ENCODE assay signal across 24 mouse cellular contexts in the genomic region with DNA sequence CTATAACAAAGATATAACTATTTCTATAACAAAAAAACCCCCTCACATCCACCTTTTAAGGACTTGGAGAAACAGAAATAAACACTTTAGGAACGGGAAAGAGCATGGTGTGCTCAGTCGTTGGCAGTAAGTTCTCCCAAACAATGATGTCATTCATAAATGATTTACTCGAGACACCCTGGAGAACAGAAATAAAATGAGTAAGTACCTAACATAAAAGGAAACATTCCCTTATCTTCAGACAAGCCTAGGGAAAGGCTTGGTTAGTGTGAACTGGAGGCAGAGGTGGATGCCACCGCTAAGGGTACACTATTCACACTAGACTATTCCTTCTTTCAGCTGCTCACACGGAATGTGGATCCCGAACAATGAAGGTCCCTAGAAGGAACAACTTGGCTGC.
A peak's percentile ranks its signal among the peaks of the same experiment; 100 is the strongest.
DNase-seq lines count a peak whose midpoint lies in the region; ATAC-seq and TF ChIP-seq lines count a peak whose summit lies in the region.
"Had no signal": no experiment of that assay in that cellular context is flagged by ENCODE, and none has a peak within 500 bp of the region (broad histone marks: within the 10 kb centered on the region; RNA-seq: fewer than 3 reads in every experiment).

No protein-coding gene starts in this region.

- H3K4me2 ChIP-seq in liver, embryonic 11.5 days, result no peak overlapping the region
- no peak overlapping the region for H3K4me2 ChIP-seq in intestine, postnatal 0 days (replicated peaks; ENCODE audit: low read depth)
- H3K4me2 ChIP-seq in hindbrain, embryonic 14.5 days (replicated peaks), result no peak overlapping the region
- H3K4me2 ChIP-seq: embryonic facial prominence, embryonic 13.5 days; forebrain, embryonic 15.5 days; heart, embryonic 12.5 days; midbrain, embryonic 13.5 days; neural tube, embryonic 13.5 days had no signal

- no peaks in the 10 kb centered on the region for H3K79me2 ChIP-seq in liver, adult 2 months (ENCODE audit: control insufficient read depth, insufficient read depth, low read length)

- H3K4me3 ChIP-seq in heart, embryonic 10.5 days, result no peak overlapping the region
- no peak overlapping the region for H3K4me3 ChIP-seq in liver, adult 2 months (ENCODE audit: insufficient read depth, low read depth, low read length)
- no peak overlapping the region for H3K4me3 ChIP-seq in liver, embryonic 11.5 days (ENCODE audit: low read depth, low read length)
- H3K4me3 ChIP-seq in intestine, postnatal 0 days (ENCODE audit: low read depth, low read length), result no peak overlapping the region
- H3K4me3 ChIP-seq in hindbrain, embryonic 14.5 days (replicated peaks; ENCODE audit: low read length), result no peak overlapping the region
- H3K4me3 ChIP-seq: embryonic facial prominence, embryonic 13.5 days; forebrain, embryonic 10.5 days; forebrain, embryonic 15.5 days; heart, embryonic 12.5 days; hindbrain, embryonic 10.5 days; midbrain, embryonic 13.5 days; neural tube, embryonic 13.5 days had no signal

- CTCF ChIA-PET in Patski (lab: Charles Lee), result interaction anchor here (1.2 to 3.3 kb wide), 3 partner anchors 10 to 221 kb away, joined by 4 to 9 read pairs (median 6); no protein-coding TSS in a partner anchor

- no peak overlapping the region for H3K9ac ChIP-seq in liver, adult 2 months (ENCODE audit: low read depth, low read length)
- H3K9ac ChIP-seq in liver, embryonic 11.5 days (ENCODE audit: low read depth, low read length), result no peak overlapping the region
- no peak overlapping the region for H3K9ac ChIP-seq in intestine, postnatal 0 days (ENCODE audit: low read depth, low read length)
- no peak overlapping the region for H3K9ac ChIP-seq in hindbrain, embryonic 14.5 days
- H3K9ac ChIP-seq: embryonic facial prominence, embryonic 13.5 days; forebrain, embryonic 15.5 days; heart, embryonic 12.5 days; midbrain, embryonic 13.5 days; neural tube, embryonic 13.5 days had no signal

- H3K27me3 ChIP-seq in heart, embryonic 10.5 days (ENCODE audit: insufficient read depth, poor library complexity, severe bottlenecking), result no peaks in the 10 kb centered on the region
- H3K27me3 ChIP-seq in liver, adult 2 months (ENCODE audit: control insufficient read depth, insufficient read depth, low read length), result no peaks in the 10 kb centered on the region
- no peaks in the 10 kb centered on the region for H3K27me3 ChIP-seq in liver, embryonic 11.5 days (replicated peaks; ENCODE audit: control insufficient read depth, insufficient read depth, low read length)
- H3K27me3 ChIP-seq in Patski, result no peaks in the 10 kb centered on the region
- H3K27me3 ChIP-seq in intestine, postnatal 0 days (replicated peaks; ENCODE audit: control insufficient read depth, insufficient read depth, low read length), result no peaks in the 10 kb centered on the region
- H3K27me3 ChIP-seq in hindbrain, embryonic 14.5 days (ENCODE audit: control insufficient read depth, insufficient read depth, low read length), result no peaks in the 10 kb centered on the region
- H3K27me3 ChIP-seq: embryonic facial prominence, embryonic 13.5 days; forebrain, embryonic 15.5 days; heart, embryonic 12.5 days; midbrain, embryonic 13.5 days; neural tube, embryonic 13.5 days had no signal

- H3K9me3 ChIP-seq in heart, embryonic 10.5 days, result no peaks in the 10 kb centered on the region
- H3K9me3 ChIP-seq in liver, embryonic 11.5 days (ENCODE audit: control insufficient read depth, low read length), result no peaks in the 10 kb centered on the region
- no peaks in the 10 kb centered on the region for H3K9me3 ChIP-seq in intestine, postnatal 0 days (ENCODE audit: control insufficient read depth)
- H3K9me3 ChIP-seq in hindbrain, embryonic 14.5 days (ENCODE audit: control insufficient read depth, low read length), result no peaks in the 10 kb centered on the region
- H3K9me3 ChIP-seq: embryonic facial prominence, embryonic 13.5 days; forebrain, embryonic 10.5 days; forebrain, embryonic 15.5 days; hindbrain, embryonic 10.5 days; neural tube, embryonic 13.5 days had no signal

- H3K27ac ChIP-seq in heart, embryonic 10.5 days, result no peak overlapping the region
- no peak overlapping the region for H3K27ac ChIP-seq in liver, adult 2 months (replicated peaks; ENCODE audit: insufficient read depth, low read depth, low read length)
- H3K27ac ChIP-seq in liver, embryonic 11.5 days (ENCODE audit: low read depth, low read length), result no peak overlapping the region
- no peak overlapping the region for H3K27ac ChIP-seq in intestine, postnatal 0 days (ENCODE audit: low read depth, low read length)
- H3K27ac ChIP-seq in hindbrain, embryonic 14.5 days, result no peak overlapping the region
- H3K27ac ChIP-seq: embryonic facial prominence, embryonic 13.5 days; forebrain, embryonic 10.5 days; forebrain, embryonic 15.5 days; hindbrain, embryonic 10.5 days; hindbrain, postnatal 0 days; macrophage; midbrain, embryonic 13.5 days; neural tube, embryonic 13.5 days had no signal

- 74% methylated on average over 6 of the region's 6 CpGs for WGBS in heart, embryonic 10.5 days
- 52% methylated on average over 6 of the region's 6 CpGs for WGBS in liver, adult 2 months
- 71% methylated on average over 6 of the region's 6 CpGs for WGBS in liver, embryonic 11.5 days
- 16% methylated on average over 6 of the region's 6 CpGs for WGBS in intestine, postnatal 0 days
- WGBS in hindbrain, embryonic 14.5 days, result 71% methylated on average over 6 of the region's 6 CpGs

- H3K36me3 ChIP-seq in heart, embryonic 10.5 days, result no peaks in the 10 kb centered on the region
- no peaks in the 10 kb centered on the region for H3K36me3 ChIP-seq in liver, adult 2 months (ENCODE audit: control insufficient read depth, insufficient read depth, low read length)
- no peaks in the 10 kb centered on the region for H3K36me3 ChIP-seq in liver, embryonic 11.5 days (ENCODE audit: control insufficient read depth, insufficient read depth, low read length)
- H3K36me3 ChIP-seq in intestine, postnatal 0 days (ENCODE audit: control insufficient read depth, insufficient read depth), result no peaks in the 10 kb centered on the region
- H3K36me3 ChIP-seq in hindbrain, embryonic 14.5 days (replicated peaks; ENCODE audit: control insufficient read depth, insufficient read depth), result no peaks in the 10 kb centered on the region
- H3K36me3 ChIP-seq: embryonic facial prominence, embryonic 13.5 days; forebrain, embryonic 10.5 days; forebrain, embryonic 15.5 days; heart, embryonic 12.5 days; hindbrain, embryonic 10.5 days; midbrain, embryonic 13.5 days; neural tube, embryonic 13.5 days had no signal

- DNase-seq in heart, embryonic 10.5 days (ENCODE audit: low spot score), result peak; percentile 25
- DNase-seq in heart, postnatal 14 days, result no peak
- peak; percentile 43 for DNase-seq in liver, adult 2 months (ENCODE audit: extremely low read depth, low read depth, low spot score)
- no peak for DNase-seq in liver, embryonic 11.5 days (ENCODE audit: low spot score)
- no peak for DNase-seq in Patski (ENCODE audit: low read depth, low spot score)
- DNase-seq in B cell, adult 2 months, result no peak
- DNase-seq in hindbrain, embryonic 14.5 days (ENCODE audit: low spot score), result no peak
- DNase-seq: adrenal gland, postnatal 14 days; cerebellum, adult 11 months; cerebellum, adult 9-11 months; gastrocnemius, postnatal 25 days; heart, adult 18-20 months; liver; right cerebral cortex, postnatal 4 days had no signal

- in situ Hi-C loops in Patski (cut with MboI; ENCODE audit: low pct_unique_long_range_greater_than_20kb), result no loop called here

- TF ChIP-seq CTCF in liver, adult 2 months (IDR thresholded peaks at IDR 0.05; ENCODE audit: low read depth, low read length), result no peak
- TF ChIP-seq CTCF in Patski (IDR thresholded peaks at IDR 0.05), result no peak
- no peak for TF ChIP-seq CTCF in intestine, postnatal 0 days (IDR thresholded peaks at IDR 0.05; ENCODE audit: low read depth)

- H3K4me1 ChIP-seq in heart, embryonic 10.5 days, result no peaks in the 10 kb centered on the region
- H3K4me1 ChIP-seq in liver, adult 2 months (ENCODE audit: control insufficient read depth, insufficient read depth, low read length), result no peaks in the 10 kb centered on the region
- no peaks in the 10 kb centered on the region for H3K4me1 ChIP-seq in liver, embryonic 11.5 days (replicated peaks; ENCODE audit: control insufficient read depth, insufficient read depth, low read length)
- H3K4me1 ChIP-seq in intestine, postnatal 0 days (replicated peaks; ENCODE audit: control insufficient read depth, insufficient read depth, low read length), result no peaks in the 10 kb centered on the region
- no peaks in the 10 kb centered on the region for H3K4me1 ChIP-seq in hindbrain, embryonic 14.5 days (replicated peaks; ENCODE audit: control insufficient read depth, insufficient read depth, low read length)
- H3K4me1 ChIP-seq: embryonic facial prominence, embryonic 13.5 days; forebrain, embryonic 10.5 days; forebrain, embryonic 15.5 days; heart, embryonic 12.5 days; hindbrain, embryonic 10.5 days; midbrain, embryonic 13.5 days; neural tube, embryonic 13.5 days had no signal

- no peak for TF ChIP-seq POLR2A in liver, adult 2 months (IDR thresholded peaks at IDR 0.05; ENCODE audit: extremely low read depth, insufficient read depth, low read length)

- no peak for ATAC-seq in liver, embryonic 11.5 days (replicated peaks; ENCODE audit: low FRiP score)
- ATAC-seq in Patski, result peak; percentile 85
- peak; percentile 87 for ATAC-seq in intestine, postnatal 0 days
- ATAC-seq in hindbrain, embryonic 14.5 days (ENCODE audit: low FRiP score), result no peak
- ATAC-seq: forebrain, embryonic 15.5 days; hindbrain, postnatal 0 days; midbrain, embryonic 13.5 days had no signal

- POLR2A ChIA-PET in Patski (lab: Charles Lee), result interaction anchor here (1.1 kb wide), 1 partner anchor 77 kb away, joined by 3 read pairs; no protein-coding TSS in a partner anchor

- intact Hi-C loops in heart, postnatal 14 days (cut with DNase I), result no loop called here

Comparison
In these comparisons a context has a peak if more than half of its experiments do, and no peak if none do; other contexts are left out.
1. DNase-seq: peak in heart, embryonic 10.5 days (single experiment) and liver, adult 2 months (single experiment); none in heart, postnatal 14 days (0 of 2), liver, embryonic 11.5 days (single experiment), Patski (single experiment), B cell, adult 2 months (0 of 2) and hindbrain, embryonic 14.5 days (single experiment).
2. ATAC-seq: peak in Patski (single experiment) and intestine, postnatal 0 days (single experiment); none in liver, embryonic 11.5 days (single experiment) and hindbrain, embryonic 14.5 days (single experiment).